Mouse (Mus musculus): ENCODE measurements around the gene Serp2.

The Serp2 gene

DNA sequence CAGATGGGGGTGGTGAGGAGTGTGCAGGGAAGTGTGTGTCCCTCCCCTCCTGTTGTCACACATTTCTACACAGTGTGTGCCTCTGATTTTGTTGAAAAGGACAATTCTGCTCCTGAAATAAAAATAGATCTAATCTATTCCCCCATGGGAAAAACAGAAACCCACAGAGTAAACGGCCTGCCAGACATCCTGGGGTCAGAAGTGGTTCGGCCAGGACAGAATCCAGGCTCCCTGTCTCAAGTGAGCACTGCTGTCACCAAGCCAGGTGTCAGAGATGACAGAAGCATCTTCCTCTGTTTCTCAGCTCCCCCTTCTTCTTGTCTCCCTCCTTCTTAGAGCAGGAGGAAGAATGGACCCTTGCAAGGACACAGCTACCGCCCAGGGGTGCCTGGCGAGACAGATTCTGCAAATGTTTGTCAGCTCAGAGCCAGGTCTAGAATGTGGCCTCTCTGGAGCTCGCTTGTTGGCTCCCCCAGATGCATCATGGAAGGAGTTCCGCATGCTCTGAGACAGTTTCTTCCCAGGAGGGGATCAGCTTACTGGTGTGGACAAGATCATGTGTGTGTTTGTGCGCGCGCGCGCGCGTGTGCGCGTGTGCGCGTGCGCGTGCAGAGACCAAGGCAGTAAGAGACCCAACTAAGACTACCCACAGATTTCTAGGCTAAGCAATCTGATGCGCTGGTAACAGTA is 29.5 kb downstream of the Serp2 start:
- DNase-seq (ENCODE audit: low read depth, low spot score) = no peak

GRCm38 (mm10) chr14:76526467-76526866 is 30.2 kb downstream of the Serp2 start:
- no peak for DNase-seq (ENCODE audit: low read depth, low spot score)

- no peak for DNase-seq (ENCODE audit: low read depth, low spot score)
These were observed 33.3 kb downstream of the Serp2 start for GRCm38 (mm10) chr14:76523344-76523743.

DNA sequence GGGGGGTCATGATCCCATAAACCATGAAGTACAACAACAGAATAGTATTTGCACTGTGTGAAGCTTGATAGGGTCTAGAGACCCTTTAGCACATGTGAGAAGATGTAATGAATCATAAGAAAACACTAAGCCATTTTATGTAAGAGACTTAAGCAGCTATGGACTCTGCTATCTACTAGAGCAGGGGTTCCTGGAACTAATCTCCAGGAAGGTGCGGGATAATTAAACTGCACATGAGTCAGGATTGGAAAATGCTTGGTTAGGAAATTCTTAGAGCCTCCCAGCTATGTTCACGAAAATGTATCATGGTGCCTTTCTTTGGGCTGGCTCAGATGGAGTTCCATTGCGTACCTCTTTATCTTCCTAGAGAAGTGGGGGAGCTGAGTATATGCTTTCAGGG is 35.4 kb downstream of the Serp2 start:
- no peak for DNase-seq (ENCODE audit: low read depth, low spot score)

GRCm38 (mm10) chr14:76520606-76521005 is 36.1 kb downstream of the Serp2 start:
- DNase-seq (ENCODE audit: low read depth, low spot score) = no peak

DNA sequence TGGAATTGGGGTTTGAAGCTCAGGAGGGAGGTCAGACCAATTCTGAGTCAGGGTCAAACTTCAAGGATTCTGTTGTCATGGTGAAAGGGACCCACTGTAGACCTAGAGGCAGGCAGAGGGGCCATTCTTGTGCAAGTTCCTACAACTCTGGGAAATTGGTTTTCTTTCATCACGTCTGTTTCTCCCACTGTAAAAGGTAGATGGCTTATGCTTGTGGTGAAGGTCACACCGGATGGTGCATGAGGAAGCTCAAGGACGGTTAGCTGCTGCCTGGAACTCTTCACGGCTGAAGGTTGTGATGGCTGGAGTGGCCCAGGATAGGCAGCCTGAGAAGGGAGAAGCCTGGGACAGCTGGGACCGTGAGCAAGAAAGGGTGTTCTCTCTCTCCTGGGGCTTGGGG is 38.5 kb downstream of the Serp2 start:
- no peak for DNase-seq (ENCODE audit: low read depth, low spot score)

- DNase-seq (ENCODE audit: low read depth, low spot score) = peak; percentile 94
These were observed 41.1 kb downstream of the Serp2 start for GRCm38 (mm10) chr14:76515620-76516019.

- no peak for DNase-seq (ENCODE audit: low read depth, low spot score)
These were observed 42.6 kb downstream of the Serp2 start for GRCm38 (mm10) chr14:76514050-76514585.

DNA sequence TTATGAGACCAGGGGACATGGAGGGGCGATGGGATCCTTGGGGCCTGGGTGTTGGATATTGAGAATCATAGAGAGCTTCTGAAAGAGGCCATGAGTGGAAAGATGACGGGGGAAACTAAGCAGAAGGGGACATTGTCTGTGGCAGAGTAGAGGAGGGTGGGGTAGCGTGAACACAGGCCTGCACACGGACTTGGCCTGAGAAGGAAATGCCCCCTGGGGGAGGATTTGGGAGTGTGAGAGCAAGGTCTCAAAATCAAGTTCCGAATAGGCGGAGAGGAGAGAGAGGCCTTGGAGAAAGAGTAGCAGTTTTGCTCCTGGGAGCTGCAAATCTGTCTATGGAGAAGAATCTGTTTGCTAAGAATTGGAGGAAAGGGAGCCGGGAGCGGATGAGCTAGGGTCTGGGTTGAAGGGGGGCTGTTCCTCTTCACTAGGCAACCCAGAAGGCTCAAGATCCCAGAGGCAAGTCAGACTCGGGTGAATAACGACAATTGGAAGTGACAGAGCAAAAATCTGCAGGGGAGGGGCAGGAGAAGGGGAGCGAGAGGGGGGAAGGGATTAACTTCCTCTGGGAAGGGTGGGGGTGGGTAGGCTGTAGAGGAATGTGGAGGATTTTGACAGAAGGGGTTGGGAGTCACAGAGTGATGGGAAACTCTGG is 43.2 kb downstream of the Serp2 start:
- DNase-seq (ENCODE audit: low read depth, low spot score) = peak; percentile 52

GRCm38 (mm10) chr14:76511971-76512370 is 44.7 kb downstream of the Serp2 start:
- DNase-seq (ENCODE audit: low read depth, low spot score) = no peak

DNA sequence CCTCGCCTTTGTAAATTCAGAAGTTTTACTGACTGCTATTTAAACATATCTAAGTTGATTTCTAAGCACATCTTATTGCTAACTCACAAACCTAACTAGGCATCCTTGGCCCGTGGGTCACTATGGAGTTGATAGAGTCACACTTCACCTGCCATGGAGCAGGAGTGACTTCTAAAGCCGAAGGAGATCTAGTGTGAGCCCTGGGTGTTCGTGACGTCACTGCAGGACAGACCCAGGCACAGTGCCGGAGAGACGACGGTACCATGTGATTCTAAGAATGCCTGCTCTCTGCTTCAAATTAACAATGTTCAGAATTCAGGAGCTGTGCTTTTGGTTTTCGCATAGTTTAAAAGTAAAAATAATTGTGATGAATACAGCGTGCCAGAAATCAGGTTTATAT is 48.0 kb downstream of the Serp2 start:
- no peak for DNase-seq (ENCODE audit: low read depth, low spot score)

GRCm38 (mm10) chr14:76507804-76508500 is 48.7 kb downstream of the Serp2 start:
- no peak for DNase-seq (ENCODE audit: low read depth, low spot score)

GRCm38 (mm10) chr14:76507357-76507756 is 49.3 kb downstream of the Serp2 start:
- no peak for DNase-seq (ENCODE audit: low read depth, low spot score)

DNA sequence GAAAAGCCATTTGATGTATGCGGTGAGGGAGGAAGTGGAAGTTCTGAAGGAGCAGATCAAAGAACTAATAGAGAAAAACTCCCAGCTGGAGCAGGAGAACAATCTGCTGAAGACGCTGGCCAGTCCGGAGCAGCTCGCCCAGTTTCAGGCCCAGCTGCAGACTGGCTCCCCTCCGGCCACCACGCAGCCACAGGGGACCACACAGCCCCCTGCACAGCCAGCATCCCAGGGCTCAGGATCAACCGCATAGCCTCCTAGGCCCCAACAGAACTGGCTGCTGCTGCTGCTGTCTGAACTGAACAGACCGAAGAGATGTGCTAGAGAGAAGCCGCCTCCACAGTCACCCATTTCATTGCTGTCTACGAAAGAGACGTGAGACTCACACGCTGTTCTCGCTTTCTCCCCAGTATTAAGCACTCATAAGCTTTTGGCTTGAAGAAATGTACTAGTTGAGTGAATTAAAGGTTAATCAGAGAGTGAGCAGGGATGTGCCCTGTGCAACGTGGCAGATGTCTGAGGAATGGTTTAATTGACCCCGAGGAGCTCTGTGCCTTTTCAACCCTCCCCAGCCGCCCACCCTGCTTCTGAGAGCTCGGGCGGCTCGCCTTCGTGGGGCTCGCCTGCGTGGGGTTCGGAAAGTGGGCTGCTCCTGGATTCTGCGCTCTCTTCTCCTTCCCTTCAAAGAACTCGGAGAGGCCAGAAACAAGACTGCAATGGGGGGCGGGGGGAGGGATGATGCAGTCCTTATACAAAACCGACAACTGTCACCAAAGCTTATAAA is 50.1 kb downstream of the Serp2 start:
- DNase-seq (ENCODE audit: low read depth, low spot score) = no peak

DNA sequence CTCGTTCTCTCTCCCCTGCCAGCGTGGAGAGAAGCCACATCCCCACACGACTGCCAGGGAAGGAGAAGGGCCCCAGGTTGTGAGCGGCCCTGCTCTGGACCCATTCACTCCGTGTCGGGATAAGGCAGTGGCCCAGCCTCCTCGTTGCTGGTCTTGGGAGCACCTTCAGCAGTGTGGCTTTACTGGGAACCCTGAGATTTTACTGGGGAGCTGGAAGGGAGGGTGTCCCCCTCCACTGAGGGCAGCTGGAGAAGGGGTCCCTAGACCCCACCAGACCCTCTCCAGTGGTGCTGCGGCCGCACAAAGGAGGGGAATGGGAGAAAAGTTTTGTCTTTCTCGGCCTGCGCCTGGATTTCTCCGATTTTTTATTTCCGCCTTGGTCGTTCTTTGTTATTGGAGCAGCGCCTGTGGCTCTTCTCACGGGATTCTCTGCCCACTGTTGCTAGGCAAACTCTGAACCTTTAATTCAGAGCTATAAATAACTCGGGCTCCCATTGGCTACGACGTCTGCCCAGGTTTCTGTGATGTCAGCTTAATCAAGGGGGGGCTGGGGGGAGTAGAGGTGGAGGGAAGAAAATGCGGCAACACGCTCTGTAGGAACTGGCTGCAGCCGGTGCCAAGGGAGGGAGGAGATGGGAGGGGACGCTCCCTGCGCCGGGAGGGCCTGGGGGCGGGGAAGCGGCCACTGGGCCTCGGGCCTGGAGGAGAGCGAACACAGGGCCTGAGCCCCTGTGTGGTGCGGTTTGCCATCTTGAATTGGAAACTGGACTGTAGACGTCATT is 51.1 kb downstream of the Serp2 start:
- peak; percentile 95 for DNase-seq (ENCODE audit: low read depth, low spot score)

DNA sequence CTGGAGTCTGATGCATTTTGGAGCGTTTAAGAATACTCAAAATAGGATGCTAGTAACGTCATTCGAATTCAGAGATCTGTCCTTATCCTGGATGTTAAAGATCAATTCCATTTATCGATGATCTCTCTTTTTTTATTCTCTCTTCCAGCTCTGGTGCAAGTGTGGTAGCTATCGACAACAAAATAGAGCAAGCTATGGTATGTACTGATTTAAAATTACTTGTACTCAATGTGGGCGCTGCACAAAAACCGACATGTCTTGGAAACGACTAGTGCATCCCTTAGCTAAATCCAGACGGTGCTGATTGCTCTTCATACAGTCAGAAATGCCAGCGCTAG is 51.6 kb downstream of the Serp2 start:
- no peak for DNase-seq (ENCODE audit: low read depth, low spot score)

DNA sequence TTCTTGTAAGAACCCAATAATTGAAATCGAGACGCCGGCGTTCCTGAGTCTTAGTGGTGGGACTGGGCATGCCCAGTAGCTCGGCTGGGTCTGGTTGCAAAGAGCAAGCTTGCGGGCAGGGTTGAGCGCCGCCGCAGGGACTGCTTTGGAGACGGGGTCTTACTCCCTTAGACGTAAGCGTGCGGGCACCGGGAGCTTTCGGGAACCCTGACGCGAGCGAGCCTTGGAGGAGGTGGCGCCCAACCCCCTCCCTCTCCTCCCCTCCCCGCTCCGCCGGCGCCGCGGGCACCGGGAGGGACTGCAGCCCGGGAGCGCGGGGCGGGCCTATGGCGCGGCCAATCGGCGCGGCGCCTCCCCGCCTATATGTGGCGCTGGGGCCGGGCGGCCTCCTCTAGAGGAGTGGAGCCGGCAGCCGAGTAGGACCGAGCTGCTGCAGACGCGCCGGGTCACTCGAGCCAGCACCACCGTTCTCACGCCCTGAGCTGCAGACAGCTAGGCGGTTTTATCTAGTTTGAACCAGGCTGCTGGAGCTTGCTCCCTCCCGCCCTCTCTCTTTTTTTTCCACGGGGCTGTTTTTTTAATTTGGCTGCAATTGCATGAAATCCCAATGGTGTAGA is 52.5 kb downstream of the Serp2 start:
- DNase-seq (ENCODE audit: low read depth, low spot score) = peak; percentile 93

DNA sequence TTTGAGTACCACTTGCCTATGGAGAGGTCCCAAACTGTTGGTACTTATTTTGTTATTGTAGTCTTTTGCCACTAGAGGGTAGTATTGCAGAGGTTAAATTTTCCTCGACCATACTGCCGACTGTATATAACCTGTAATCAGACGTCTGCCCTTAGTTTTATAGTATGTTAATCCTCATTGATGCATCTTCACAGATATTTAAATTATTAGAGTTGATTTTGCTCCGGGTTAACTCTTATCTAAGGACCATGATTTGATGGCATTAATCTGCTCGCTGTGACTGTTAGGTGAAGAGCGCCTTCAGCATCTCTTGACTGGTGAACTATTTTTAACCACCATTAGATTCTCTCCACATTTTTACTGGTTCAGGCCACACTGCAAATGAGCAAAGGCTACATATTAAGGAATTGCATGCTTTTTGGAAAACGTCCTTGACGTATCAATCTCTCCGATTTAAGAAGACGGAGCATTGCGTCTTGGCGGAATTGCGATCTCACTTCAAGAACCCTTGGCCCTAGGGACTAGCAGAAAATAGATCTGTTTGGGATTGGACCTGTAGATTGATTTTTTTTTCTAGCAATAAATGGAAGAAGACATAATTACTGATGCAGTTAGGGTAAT is 53.3 kb downstream of the Serp2 start:
- DNase-seq (ENCODE audit: low read depth, low spot score) = peak; percentile 49

DNA sequence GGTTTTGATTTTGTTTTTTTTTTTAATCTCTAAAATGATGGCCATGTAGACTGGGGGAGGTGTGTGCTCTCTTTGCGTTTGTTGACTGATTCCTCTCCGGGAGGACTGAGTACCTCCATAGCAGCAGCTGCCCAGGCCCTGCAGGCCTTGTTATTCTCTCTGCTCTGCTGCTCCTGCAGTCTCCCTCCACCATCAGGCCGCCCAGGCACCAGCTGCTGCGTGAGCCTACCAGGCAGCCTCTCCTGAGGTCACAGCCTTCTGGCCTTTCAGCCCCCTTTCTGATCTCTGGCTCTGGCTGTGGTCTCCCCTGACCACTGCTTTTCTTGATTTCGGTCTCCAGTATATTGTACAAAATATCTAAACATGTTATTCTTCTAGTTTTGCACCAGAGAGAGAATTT is 56.7 kb downstream of the Serp2 start:
- no peak for DNase-seq (ENCODE audit: low read depth, low spot score)

GRCm38 (mm10) chr14:76499492-76499891 is 57.2 kb downstream of the Serp2 start:
- no peak for DNase-seq (ENCODE audit: low read depth, low spot score)
